Mouse (Mus musculus) Patski (cell line): ENCODE results near the gene Olfm3. TPM values are rescaled to one million over a fixed set of nuclear protein-coding genes. Genes with fewer than 3 reads are reported as not detected.

Experiments used
- ATAC-seq: fragments of 100-300 bp; one replicate; pipeline ENCODE4 v1.8.0; 2021
- CTCF ChIA-PET: fragments of 350-600 bp; sonication (Branson Sonifier 250); formaldehyde crosslinking; loops from one replicate; lab custom pipeline; 2022; ENCODE audit warnings: inconsistent platforms; lab: Charles Lee
- POLR2A ChIA-PET: fragments of 350-600 bp; sonication (Branson Sonifier 250); formaldehyde crosslinking; loops from one replicate; lab custom pipeline; 2022; ENCODE audit warnings: antibody characterized with exemption, inconsistent platforms; lab: Charles Lee
- DNase-seq: peaks from one replicate; pipeline ENCODE4 v3.0.0-alpha.2; 2011; ENCODE audit warnings: low read depth, low spot score
- H3K27me3 ChIP-seq: fragments of 371-371 bp; one replicate; pipeline ENCODE4 v1.5.1; 2021
- CTCF ChIP-seq: fragments of 100-300 bp; IDR thresholded peaks from one replicate; pipeline ENCODE4 v1.5.1; 2021
- in situ Hi-C: fragments of 300-500 bp; cut with MboI; formaldehyde crosslinking; loops from 3 replicates; pipeline ENCODE4 v1.11.1; 2018; ENCODE audit warnings: low pct_unique_long_range_greater_than_20kb, mixed read lengths
- polyA plus RNA-seq: library from polyadenylated mRNA; unstranded; gene quantifications from one replicate; pipeline ENCODE4 v1.2.3, GENCODE M21; 2021

Olfm3 gene
- polyA plus RNA-seq, 1 experiment from 2014 or later = not detected

DNA sequence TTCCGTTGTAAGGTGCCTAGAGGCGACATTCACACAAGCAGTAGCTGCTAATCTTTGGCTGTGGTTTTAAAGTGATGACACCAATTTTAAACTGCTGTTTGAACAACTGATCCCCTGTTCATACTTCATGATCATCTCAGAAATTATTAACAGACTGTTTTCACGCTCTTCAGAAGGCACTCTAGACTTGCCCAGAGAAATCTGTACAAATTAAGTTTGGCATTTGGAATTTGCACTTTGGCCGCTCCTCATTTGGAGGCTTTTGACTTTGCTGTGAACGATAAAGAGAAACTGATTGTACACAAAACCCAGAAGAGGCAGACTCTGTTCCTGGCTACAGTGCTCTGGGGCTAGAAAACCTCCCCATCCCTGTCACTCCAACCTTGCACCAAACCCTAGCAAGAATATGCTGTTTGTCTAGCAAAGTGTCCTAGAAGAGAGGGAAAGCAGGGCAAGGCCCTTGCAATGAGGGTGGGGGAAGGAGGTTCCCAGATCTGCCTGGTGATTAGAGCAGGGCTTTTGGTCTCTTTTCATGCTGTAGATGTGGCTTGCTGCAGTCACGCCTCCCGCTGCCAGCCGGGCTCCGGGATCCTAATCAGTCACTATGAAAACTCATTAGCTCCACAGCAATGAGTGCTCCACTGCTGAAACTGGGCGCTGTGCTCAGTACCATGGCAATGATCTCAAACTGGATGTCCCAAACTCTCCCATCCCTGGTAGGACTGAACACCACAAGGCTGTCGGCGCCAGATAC, 176.7 kb downstream of the Olfm3 start:
- DNase-seq (no peak), ATAC-seq (no peak)
- ChIA-PET POLR2A (no interaction called here), CTCF (no interaction called here)
- no peak for TF ChIP-seq CTCF
- H3K27me3 ChIP-seq = peaks cover 13% of the 10 kb centered on the region
- in situ Hi-C loops = no loop called here

GRCm38 (mm10) chr3:115081371-115081770, 177.5 kb downstream of the Olfm3 start:
- CTCF ChIA-PET = no interaction called here
- DNase-seq (no peak), ATAC-seq (no peak)
- no peak for TF ChIP-seq CTCF
- peaks cover 13% of the 10 kb centered on the region for H3K27me3 ChIP-seq
- POLR2A ChIA-PET = no interaction called here
- in situ Hi-C loops = no loop called here

- no peak for TF ChIP-seq CTCF
- DNase-seq (no peak), ATAC-seq (no peak)
- CTCF ChIA-PET = interaction anchor here (0.9 to 1.9 kb wide), 2 partner anchors 12 to 18 kb away, joined by 3 to 7 read pairs; no protein-coding TSS in a partner anchor
- POLR2A ChIA-PET = no interaction called here
- in situ Hi-C loops = no loop called here
- H3K27me3 ChIP-seq = peaks cover 13% of the 10 kb centered on the region
Observed at GRCm38 (mm10) chr3:115082947-115083346, 179.1 kb downstream of the Olfm3 start.

GRCm38 (mm10) chr3:115088281-115088680, 184.4 kb downstream of the Olfm3 start:
- ChIA-PET CTCF (no interaction called here), POLR2A (no interaction called here)
- DNase-seq (no peak), ATAC-seq (no peak)
- H3K27me3 ChIP-seq = peaks cover 8% of the 10 kb centered on the region
- TF ChIP-seq CTCF = no peak
- in situ Hi-C loops = no loop called here

- in situ Hi-C loops = no loop called here
- no peak for ATAC-seq
Observed at GRCm38 (mm10) chr3:115090670-115091069, 186.8 kb downstream of the Olfm3 start.

GRCm38 (mm10) chr3:115095496-115095895, 191.6 kb downstream of the Olfm3 start:
- DNase-seq (no peak), ATAC-seq (no peak)
- CTCF ChIA-PET = interaction anchor here (1.2 kb wide), 1 partner anchor 12 kb away, joined by 3 read pairs; no protein-coding TSS in a partner anchor
- TF ChIP-seq CTCF = no peak
- H3K27me3 ChIP-seq = peaks cover 8% of the 10 kb centered on the region
- in situ Hi-C loops = no loop called here
- POLR2A ChIA-PET = no interaction called here

More at GRCm38 (mm10) chr3:115090670-115091069, 186.8 kb downstream of the Olfm3 start:
- peaks cover 8% of the 10 kb centered on the region for H3K27me3 ChIP-seq
- TF ChIP-seq CTCF = no peak
- ChIA-PET POLR2A (no interaction called here), CTCF (interaction anchor here (1.5 kb wide), 1 partner anchor 9 kb away, joined by 4 read pairs; no protein-coding TSS in a partner anchor)
- no peak for DNase-seq

- TF ChIP-seq CTCF = no peak
- no peak for ATAC-seq
- in situ Hi-C loops = no loop called here
- ChIA-PET POLR2A (no interaction called here), CTCF (interaction anchor here (1.1 to 2.1 kb wide), 3 partner anchors 9 to 13 kb away, joined by 4 read pairs; no protein-coding TSS in a partner anchor)
- no peak for DNase-seq
- H3K27me3 ChIP-seq = peaks cover 5% of the 10 kb centered on the region
Observed at GRCm38 (mm10) chr3:115099590-115099989, 195.7 kb downstream of the Olfm3 start.

GRCm38 (mm10) chr3:115104155-115104801, 200.4 kb downstream of the Olfm3 start:
- ChIA-PET POLR2A (no interaction called here), CTCF (no interaction called here)
- H3K27me3 ChIP-seq = peaks cover 5% of the 10 kb centered on the region
- in situ Hi-C loops = no loop called here
- ATAC-seq (no peak), DNase-seq (no peak)
- no peak for TF ChIP-seq CTCF

GRCm38 (mm10) chr3:115104802-115105493, 201.1 kb downstream of the Olfm3 start:
- peaks cover 5% of the 10 kb centered on the region for H3K27me3 ChIP-seq
- ChIA-PET POLR2A (no interaction called here), CTCF (no interaction called here)
- TF ChIP-seq CTCF = no peak
- DNase-seq (no peak), ATAC-seq (no peak)
- in situ Hi-C loops = no loop called here

DNA sequence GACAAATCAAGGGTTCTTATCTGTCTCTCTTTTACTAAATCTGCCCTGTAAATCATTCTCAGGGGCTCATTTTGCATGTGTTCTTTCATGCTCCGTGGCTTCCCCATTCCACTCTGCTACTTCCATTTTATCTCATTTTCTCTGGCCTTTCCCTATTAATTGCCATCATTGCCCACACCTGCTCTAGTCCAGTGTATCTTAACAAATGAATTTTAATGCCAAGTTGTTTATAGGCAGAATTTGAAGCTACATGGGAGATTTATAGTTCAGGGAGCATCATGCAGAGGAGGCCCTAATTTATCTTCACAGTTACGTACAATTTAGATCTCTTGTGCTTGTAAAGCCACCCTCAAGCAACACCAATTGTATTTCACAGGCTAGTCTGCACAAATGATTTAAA, 241.8 kb downstream of the Olfm3 start:
- CTCF ChIA-PET = no interaction called here
- in situ Hi-C loops = no loop called here
- ATAC-seq = no peak

More for the DNA sequence above, 241.8 kb downstream of the Olfm3 start:
- no peak for DNase-seq
- no peak for TF ChIP-seq CTCF
- H3K27me3 ChIP-seq = no peaks in the 10 kb centered on the region
- POLR2A ChIA-PET = no interaction called here
